Comparison of ENCODE assay signal across 8 mouse cellular contexts in genomic region chr8:84203975-84204772, GRCm38 (mm10). TPM values are rescaled to one million over a fixed set of nuclear protein-coding genes. Genes with fewer than 3 reads are reported as not detected.
DNase-seq lines count a peak whose midpoint lies in the region; ATAC-seq and TF ChIP-seq lines count a peak whose summit lies in the region.

No protein-coding gene starts in this region.

- 45% methylated on average over 13 of the region's 13 CpGs for WGBS in kidney, adult 2 months
- 38% methylated on average over 13 of the region's 13 CpGs for WGBS in lung, embryonic 16.5 days

- ATAC-seq in lung, embryonic 16.5 days (ENCODE audit: low read depth): peak; percentile 21
- no peak for ATAC-seq in megakaryocyte-erythroid progenitor cell, adult 5-6 weeks (replicated peaks; ENCODE audit: low FRiP score, low TSS enrichment, poor library complexity, severe bottlenecking)

- peak; percentile 43 for TF ChIP-seq CTCF in left cerebral cortex, adult 2 months (IDR thresholded peaks at IDR 0.05)
- TF ChIP-seq CTCF in brain, embryonic 14.5 days (IDR thresholded peaks at IDR 0.05; ENCODE audit: borderline replicate concordance, extremely low read depth, insufficient read depth, insufficient read length): peak; percentile 35; the same call in 1 of the 2 replicates
- TF ChIP-seq CTCF in kidney, adult 2 months (conservative IDR thresholded peaks at IDR 0.05; ENCODE audit: insufficient read depth, insufficient read length, low read depth, low read length): 0 out of 2 replicates have a peak, but pooled peaks have one; percentile 30

- H3K27me3 ChIP-seq in kidney, adult 2 months (replicated peaks; ENCODE audit: control insufficient read depth, insufficient read depth, low read length): no peaks in the 10 kb centered on the region
- H3K27me3 ChIP-seq in lung, embryonic 16.5 days (ENCODE audit: control insufficient read depth, insufficient read depth, low read depth, low read length): no peaks in the 10 kb centered on the region

- no peaks in the 10 kb centered on the region for H3K9me3 ChIP-seq in lung, embryonic 16.5 days (ENCODE audit: control insufficient read depth, low read length)

- H3K27ac ChIP-seq in left cerebral cortex, adult 2 months: peak overlapping the region; percentile 99
- peak overlapping the region; percentile 98 for H3K27ac ChIP-seq in kidney, adult 2 months (ENCODE audit: insufficient read depth, low read depth, low read length)
- peak overlapping the region; percentile 99 for H3K27ac ChIP-seq in lung, embryonic 16.5 days (ENCODE audit: low read length)

- intact Hi-C loops in left cerebral cortex, adult 2 months (cut with DNase I): no loop called here

- peak overlapping the region; percentile 54 for H3K4me3 ChIP-seq in left cerebral cortex, adult 2 months
- H3K4me3 ChIP-seq in kidney, adult 2 months (ENCODE audit: insufficient read depth, low read depth, low read length): peak overlapping the region; percentile 53
- H3K4me3 ChIP-seq in lung, embryonic 16.5 days (ENCODE audit: low read length): peak overlapping the region; percentile 85

- DNase-seq in left cerebral cortex, adult 2 months (ENCODE audit: extremely low spot score in 1 of 2, low spot score in 2 of 2): no peak
- no peak for DNase-seq in left cerebral cortex, adult 11 months (ENCODE audit: low spot score)
- no peak for DNase-seq in brain, embryonic 14.5 days (ENCODE audit: low read depth)
- DNase-seq in heart, adult 9 months (ENCODE audit: low spot score in 2 of 2): peak; percentile 92 to 97
- peak; percentile 90 for DNase-seq in kidney, adult 2 months
- DNase-seq in skeletal muscle tissue, adult 2 months (ENCODE audit: low read depth, low spot score): peak; percentile 84

- H3K36me3 ChIP-seq in kidney, adult 2 months (ENCODE audit: control insufficient read depth, insufficient read depth, low read length): no peaks in the 10 kb centered on the region
- H3K36me3 ChIP-seq in lung, embryonic 16.5 days (ENCODE audit: control insufficient read depth, insufficient read depth, low read length): peaks cover 6% of the 10 kb centered on the region

- peak overlapping the region; percentile 97 for H3K4me2 ChIP-seq in lung, embryonic 16.5 days (ENCODE audit: low read depth, low read length)

- H3K9ac ChIP-seq in lung, embryonic 16.5 days (ENCODE audit: low read length): peak overlapping the region; percentile 95

- H3K4me1 ChIP-seq in kidney, adult 2 months (ENCODE audit: control insufficient read depth, insufficient read depth, low read length): peaks cover 12% of the 10 kb centered on the region
- peaks cover 45% of the 10 kb centered on the region for H3K4me1 ChIP-seq in lung, embryonic 16.5 days (replicated peaks; ENCODE audit: control insufficient read depth, insufficient read depth, low read length)

- TF ChIP-seq POLR2A in brain, embryonic 14.5 days (IDR thresholded peaks at IDR 0.05; ENCODE audit: borderline replicate concordance, extremely low read depth, insufficient read depth, insufficient read length, poor library complexity, severe bottlenecking): no peak
- peak; percentile 26 for TF ChIP-seq POLR2A in kidney, adult 2 months (IDR thresholded peaks at IDR 0.05; ENCODE audit: low read depth, low read length)

RNA-seq across cellular contexts. Expression of gene Nanos3, which starts 19.2 kb away (rescaled TPM):
- total RNA-seq in left cerebral cortex, adult 2 months (2021): 1 to 10 TPM; 2.0 to 3.0 TPM
- polyA plus RNA-seq in brain, embryonic 14.5 days (2012; rRNA removed): 5.3 and 7.5 TPM in 2 replicates
- polyA plus RNA-seq in kidney, adult 2 months (2012; rRNA removed): 0.99 and 1.4 TPM in 2 replicates
- polyA plus RNA-seq in lung, embryonic 16.5 days (2015; fragmentation: Nextera tagmentation; extraction: Ambion mirVana): 1.2 and 3.5 TPM in 2 replicates
- 2.9 and 5.0 TPM in 2 replicates for total RNA-seq in megakaryocyte-erythroid progenitor cell, adult 5-6 weeks (2014; fragmentation: Nextera tagmentation)
- total RNA-seq in megakaryocyte-erythroid progenitor cell, adult 5-6 weeks (2017): not detected in 2 replicates

RNA-seq across cellular contexts. Expression of gene Zswim4, which starts 32.7 kb away (rescaled TPM):
- 10 to 100 TPM; 15.1 to 17.8 TPM for total RNA-seq in left cerebral cortex, adult 2 months (2021)
- polyA plus RNA-seq in brain, embryonic 14.5 days (2012; rRNA removed): 63.1 and 67.1 TPM in 2 replicates
- polyA plus RNA-seq in kidney, adult 2 months (2012; rRNA removed): 9.2 and 10.0 TPM in 2 replicates
- 14.4 and 14.6 TPM in 2 replicates for polyA plus RNA-seq in lung, embryonic 16.5 days (2015; fragmentation: Nextera tagmentation; extraction: Ambion mirVana)
- 2.8 and 4.8 TPM in 2 replicates for total RNA-seq in megakaryocyte-erythroid progenitor cell, adult 5-6 weeks (2014; fragmentation: Nextera tagmentation)
- 3.3 and 3.7 TPM in 2 replicates for total RNA-seq in megakaryocyte-erythroid progenitor cell, adult 5-6 weeks (2017)

RNA-seq across cellular contexts. Expression of gene D8Ertd738e, which starts 45.3 kb away (rescaled TPM):
- total RNA-seq in left cerebral cortex, adult 2 months (2021): 100 to 1,000 TPM; 124 to 140 TPM
- polyA plus RNA-seq in brain, embryonic 14.5 days (2012; rRNA removed): 165 and 185 TPM in 2 replicates
- 216 and 246 TPM in 2 replicates for polyA plus RNA-seq in kidney, adult 2 months (2012; rRNA removed)
- 333 and 350 TPM in 2 replicates for polyA plus RNA-seq in lung, embryonic 16.5 days (2015; fragmentation: Nextera tagmentation; extraction: Ambion mirVana)
- 122 and 195 TPM in 2 replicates for total RNA-seq in megakaryocyte-erythroid progenitor cell, adult 5-6 weeks (2014; fragmentation: Nextera tagmentation)
- total RNA-seq in megakaryocyte-erythroid progenitor cell, adult 5-6 weeks (2017): 63.7 and 94.8 TPM in 2 replicates

RNA-seq across cellular contexts. Expression of gene Mri1, which starts 53.0 kb away (rescaled TPM):
- total RNA-seq in left cerebral cortex, adult 2 months (2021): 10 to 100 TPM; 13.2 to 16.5 TPM
- polyA plus RNA-seq in brain, embryonic 14.5 days (2012; rRNA removed): 37.4 and 62.2 TPM in 2 replicates
- 39.3 and 48.6 TPM in 2 replicates for polyA plus RNA-seq in kidney, adult 2 months (2012; rRNA removed)
- polyA plus RNA-seq in lung, embryonic 16.5 days (2015; fragmentation: Nextera tagmentation; extraction: Ambion mirVana): 51.4 and 51.9 TPM in 2 replicates
- total RNA-seq in megakaryocyte-erythroid progenitor cell, adult 5-6 weeks (2014; fragmentation: Nextera tagmentation): 36.7 and 51.9 TPM in 2 replicates
- total RNA-seq in megakaryocyte-erythroid progenitor cell, adult 5-6 weeks (2017): 19.1 and 19.3 TPM in 2 replicates

RNA-seq across cellular contexts. Expression of gene 4930432K21Rik, which starts 56.3 kb away (rescaled TPM):
- total RNA-seq in left cerebral cortex, adult 2 months (2021): 1 to 10 TPM; 2.0 to 2.8 TPM
- 2.1 and 2.7 TPM in 2 replicates for polyA plus RNA-seq in brain, embryonic 14.5 days (2012; rRNA removed)
- 0.63 and 0.92 TPM in 2 replicates for polyA plus RNA-seq in kidney, adult 2 months (2012; rRNA removed)
- 1.5 and 2.0 TPM in 2 replicates for polyA plus RNA-seq in lung, embryonic 16.5 days (2015; fragmentation: Nextera tagmentation; extraction: Ambion mirVana)
- 0.49 and 0.50 TPM in 2 replicates for total RNA-seq in megakaryocyte-erythroid progenitor cell, adult 5-6 weeks (2014; fragmentation: Nextera tagmentation)
- total RNA-seq in megakaryocyte-erythroid progenitor cell, adult 5-6 weeks (2017): 1.1 and 1.7 TPM in 2 replicates

Comparison
In these comparisons a context has a peak if more than half of its experiments do, and no peak if none do; other contexts are left out.
1. DNase-seq: peak in heart, adult 9 months (2 of 2), kidney, adult 2 months (single experiment) and skeletal muscle tissue, adult 2 months (single experiment); none in left cerebral cortex, adult 2 months (0 of 2), left cerebral cortex, adult 11 months (single experiment) and brain, embryonic 14.5 days (single experiment).
2. Peak in every context shown above with its lines, with median percentiles within 50 percentile points of each other: H3K27ac ChIP-seq, H3K4me3 ChIP-seq and CTCF ChIP-seq.